Mouse (Mus musculus) left cerebral cortex, adult 9 months (tissue): ENCODE measurements around the gene Rfx8.

Experiments used
- DNase-seq, 2 experiments: peaks; one replicate each; pipeline ENCODE4 v3.0.0; 2022; ENCODE audit warnings: low spot score in 2 of 2

The Rfx8 gene

GRCm38 (mm10) chr1:39645905-39646759, 74.7 kb downstream of the Rfx8 start:
- DNase-seq = peak in 1 of 2 experiments; percentile 45

GRCm38 (mm10) chr1:39644333-39644732, 76.5 kb downstream of the Rfx8 start:
- no peak for DNase-seq

- no peak for DNase-seq
These were observed 79.1 kb downstream of the Rfx8 start for GRCm38 (mm10) chr1:39641667-39642066.

- DNase-seq = peak in 1 of 2 experiments; percentile 38
These were observed 83.7 kb downstream of the Rfx8 start for GRCm38 (mm10) chr1:39637139-39637538.

- DNase-seq = no peak
These were observed 84.1 kb downstream of the Rfx8 start for GRCm38 (mm10) chr1:39636660-39637059.

GRCm38 (mm10) chr1:39636196-39636595, 84.6 kb downstream of the Rfx8 start:
- no peak for DNase-seq

GRCm38 (mm10) chr1:39628606-39629005, 92.2 kb downstream of the Rfx8 start:
- no peak for DNase-seq

GRCm38 (mm10) chr1:39625491-39625890, 95.3 kb downstream of the Rfx8 start:
- no peak for DNase-seq

GRCm38 (mm10) chr1:39623729-39624128, 97.1 kb downstream of the Rfx8 start:
- no peak for DNase-seq

GRCm38 (mm10) chr1:39623106-39623505, 97.7 kb downstream of the Rfx8 start:
- DNase-seq = no peak

- no peak for DNase-seq
These were observed 102.3 kb downstream of the Rfx8 start for GRCm38 (mm10) chr1:39618524-39618923.

- DNase-seq = no peak
These were observed 105.3 kb downstream of the Rfx8 start for GRCm38 (mm10) chr1:39615526-39615925.
